Mouse (Mus musculus) heart, postnatal 14 days (tissue): ENCODE results near the gene Tm9sf2. TPM values are rescaled to one million over a fixed set of nuclear protein-coding genes. Genes with fewer than 3 reads are reported as not detected.

Experiments
- total RNA-seq, 2 experiments: library from RNA; stranded (reverse); gene quantifications; 2 replicates each; pipeline ENCODE4 v1.2.3; 2021

The Tm9sf2 gene
- total RNA-seq, 2 experiments from 2014 or later, result 111 to 112 TPM

Other genes with a start within 250 kb of the Tm9sf2 start
- gene Ubac2, start 228.4 kb upstream of the Tm9sf2 start, total RNA-seq, result 10 to 100 TPM; 23.3 to 23.8 TPM
- under 1 TPM in 1 of 2 experiments, not detected in 1; 0.39 TPM for gene Gpr18, start 191.3 kb upstream of the Tm9sf2 start, total RNA-seq
- under 1 TPM; 0.54 to 0.67 TPM for gene Gpr183, start 141.8 kb upstream of the Tm9sf2 start, total RNA-seq
- not detected for gene Timm8a2, start 72.4 kb upstream of the Tm9sf2 start, total RNA-seq
- gene Clybl, start 74.7 kb downstream of the Tm9sf2 start, total RNA-seq, result 100 to 1,000 TPM; 103 to 116 TPM